Mouse (Mus musculus) kidney, postnatal 4 days (tissue): Measurements from ENCODE around the gene Hadh.

Experiments
- DNase-seq, 2 experiments: peaks; one replicate each; pipeline ENCODE4 v3.0.0; 2021; ENCODE audit warnings: mixed read lengths in 2 of 2

Hadh gene

DNA sequence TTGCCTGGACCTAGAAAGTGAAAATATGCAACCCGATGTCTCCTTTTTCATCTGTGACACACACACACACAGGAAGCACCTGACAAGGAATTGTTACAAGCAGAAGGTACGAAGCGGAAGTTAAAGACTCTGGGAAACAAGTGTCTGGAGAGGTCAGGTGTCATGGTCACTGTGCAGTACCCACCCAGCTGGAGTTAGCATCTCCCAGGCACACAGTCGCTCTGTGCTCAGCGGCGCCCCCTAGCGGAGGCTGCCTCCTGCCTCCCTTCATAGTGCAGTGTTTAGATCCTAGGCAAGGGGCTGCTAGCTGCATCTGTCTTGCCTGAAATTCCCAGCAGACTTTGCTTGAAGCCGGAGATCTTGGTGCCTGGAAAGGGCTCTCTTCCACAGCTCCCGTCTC is 57.1 kb downstream of the Hadh start:
- peak; percentile 68 to 70 for DNase-seq

DNA sequence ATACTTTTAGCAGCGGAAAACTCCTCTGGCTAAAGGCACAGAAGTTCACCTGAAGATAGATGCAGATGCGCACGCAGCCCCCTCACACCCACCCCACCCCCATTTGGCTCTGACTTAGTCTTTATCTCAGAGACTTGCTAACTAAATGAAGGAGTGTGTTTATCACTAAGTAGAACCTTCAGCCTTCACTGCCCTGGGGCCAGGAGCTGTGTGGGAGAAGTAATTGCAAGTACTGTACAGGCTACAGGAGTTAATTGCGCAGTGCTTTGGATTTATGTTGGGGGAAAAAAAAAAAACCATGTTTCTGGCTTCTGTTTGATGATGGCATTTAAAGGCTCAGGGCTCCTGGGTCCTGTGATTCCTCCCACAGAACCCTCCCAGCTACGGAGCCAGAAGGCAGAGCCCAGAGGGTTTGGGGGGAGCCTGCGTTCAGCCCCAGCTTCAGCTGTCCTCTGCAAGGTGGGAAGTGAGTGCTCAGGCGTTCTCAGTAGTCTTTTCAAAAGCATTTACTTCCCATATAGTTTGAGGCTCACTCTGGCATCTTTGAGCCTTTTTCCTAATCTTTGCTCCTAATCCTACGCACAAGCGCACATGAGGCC is 57.7 kb downstream of the Hadh start:
- peak; percentile 41 to 63 for DNase-seq

DNA sequence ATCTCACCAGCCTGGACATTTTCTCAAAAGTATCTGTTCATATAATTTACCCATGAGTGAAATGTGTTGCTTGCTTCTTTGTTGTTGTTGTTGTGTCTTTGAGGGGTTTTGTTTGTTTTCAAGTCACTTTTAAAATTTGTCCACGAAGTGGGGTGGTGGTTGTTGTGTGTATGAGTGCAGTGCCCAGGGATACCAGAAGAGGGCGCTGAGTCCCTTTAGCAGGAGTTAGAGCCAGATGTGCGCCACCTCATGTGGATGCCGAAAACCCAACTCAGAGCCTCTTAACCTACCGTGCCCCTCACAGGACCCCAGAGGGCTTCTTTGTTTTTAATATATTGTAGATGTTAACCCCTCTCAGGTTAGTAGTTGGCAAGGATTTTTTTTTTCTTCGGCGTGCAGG is 59.7 kb downstream of the Hadh start:
- DNase-seq, result no peak

DNA sequence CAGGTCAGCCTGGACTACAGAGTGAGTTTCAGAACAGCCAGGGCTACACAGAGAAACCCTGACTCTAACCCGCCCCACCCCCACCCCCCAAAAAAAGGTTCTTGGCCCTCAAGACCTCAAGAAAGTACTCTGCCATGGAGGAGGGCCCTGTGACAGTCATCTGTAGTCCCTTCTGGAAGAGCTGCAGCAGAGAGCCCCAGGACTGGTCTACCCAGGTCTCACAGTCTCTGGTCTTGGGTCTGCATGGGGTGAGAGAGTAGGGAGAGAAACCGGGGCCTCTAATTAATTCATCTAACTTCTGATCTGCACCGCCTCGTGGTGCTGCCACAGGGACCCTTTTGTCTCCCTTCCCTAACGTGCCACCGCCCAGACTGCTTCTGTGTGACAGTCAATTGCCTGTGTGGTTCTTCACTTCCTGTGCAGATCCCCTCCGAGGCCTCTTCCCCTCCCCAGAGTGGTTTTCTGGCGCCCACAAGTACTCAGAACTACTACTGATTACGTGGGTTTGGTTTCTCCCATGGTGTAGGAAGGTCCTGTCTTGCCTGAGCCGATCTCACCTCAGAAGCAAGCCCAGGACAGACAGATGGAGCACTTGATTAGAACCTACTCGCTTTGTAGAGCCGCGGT is 63.5 kb downstream of the Hadh start:
- no peak for DNase-seq

DNA sequence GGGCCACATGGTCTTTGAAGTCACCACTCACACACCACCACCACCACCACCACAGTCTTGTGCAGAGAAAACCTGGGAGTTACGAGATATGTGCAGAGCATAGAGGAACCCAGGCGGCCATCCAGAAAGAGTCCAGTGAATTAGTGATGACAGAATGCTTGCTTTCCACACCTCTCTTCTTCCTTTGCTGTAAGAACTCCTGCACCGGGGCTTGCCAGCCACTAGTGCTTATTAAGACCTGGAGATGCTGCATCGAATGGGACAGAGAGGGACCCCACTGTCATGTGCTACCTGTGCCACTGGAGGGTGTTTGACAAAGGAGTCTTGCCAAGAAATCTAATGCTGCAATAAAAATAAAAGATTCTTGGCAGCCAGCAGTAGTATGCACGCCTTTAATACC is 64.1 kb downstream of the Hadh start:
- no peak for DNase-seq

DNA sequence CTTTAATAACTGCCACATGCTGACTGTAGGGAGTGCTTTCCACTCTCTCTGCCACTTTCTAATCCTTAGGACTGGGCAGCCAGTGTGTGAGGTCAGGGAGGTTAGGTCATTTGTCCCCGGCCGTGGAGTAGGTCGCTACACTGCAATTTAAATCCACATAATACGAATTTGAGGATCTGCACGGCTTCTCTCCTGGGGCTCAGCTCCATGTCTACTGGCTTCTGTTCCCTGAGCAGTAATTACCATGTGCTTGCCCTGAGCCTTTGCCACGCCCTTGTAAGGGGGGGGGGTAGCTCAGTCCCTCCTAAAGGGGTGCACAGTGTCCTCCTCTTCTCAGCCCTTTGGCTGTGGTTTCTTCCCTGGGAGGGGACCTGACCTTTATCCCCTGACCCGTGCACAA is 69.6 kb downstream of the Hadh start:
- no peak for DNase-seq

DNA sequence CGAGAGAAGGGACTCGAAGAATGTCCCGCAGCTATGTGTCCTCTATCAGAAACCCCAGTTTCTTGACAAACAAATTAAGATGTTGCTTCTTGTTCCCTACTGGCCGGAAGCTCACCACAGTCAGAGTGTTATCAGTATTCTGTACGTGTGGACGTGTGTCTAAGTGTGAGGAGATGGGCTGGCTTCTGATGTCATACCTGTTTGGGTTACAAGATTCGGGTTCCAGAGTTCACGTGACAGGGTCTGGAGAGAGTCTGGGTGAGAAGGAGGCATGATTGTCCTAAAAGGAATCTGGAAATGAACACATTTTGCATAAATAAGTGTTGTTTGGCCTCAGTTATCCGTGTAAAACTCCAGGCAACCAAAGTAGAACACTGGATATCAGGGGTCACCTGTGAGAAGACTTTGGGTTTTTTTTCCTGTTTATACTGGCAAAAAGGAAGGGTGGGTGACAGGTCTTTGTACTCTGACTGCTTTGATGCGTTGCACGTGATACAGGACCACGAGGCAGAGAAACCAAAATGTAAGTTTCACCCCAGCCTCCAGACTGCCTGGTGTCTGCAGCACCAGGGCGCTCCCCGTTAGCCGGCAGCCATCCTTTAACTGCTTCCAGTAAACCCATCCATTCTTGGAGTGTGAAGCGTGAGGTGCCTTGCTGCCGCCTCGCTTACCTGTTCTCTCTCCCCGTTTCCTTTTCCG is 72.2 kb downstream of the Hadh start:
- no peak for DNase-seq

DNA sequence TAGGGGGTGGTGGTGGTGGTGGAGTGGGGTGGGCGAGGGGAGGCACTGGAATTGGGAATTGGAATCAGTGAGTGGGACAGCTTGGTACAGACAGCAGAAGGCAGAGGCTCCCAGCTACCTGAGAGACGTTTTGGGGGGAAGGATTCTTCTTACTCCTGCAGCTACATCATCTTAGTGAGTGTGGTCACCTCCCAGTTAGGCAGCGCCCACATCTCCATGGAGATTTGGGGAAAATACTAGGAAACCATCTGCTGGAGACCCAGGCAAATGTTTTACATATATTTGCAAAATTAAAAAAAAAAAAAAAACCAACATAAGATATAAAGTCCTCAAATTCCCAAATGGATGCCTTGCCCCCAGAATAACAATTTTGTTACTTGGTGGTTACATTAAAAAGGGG is 72.9 kb downstream of the Hadh start:
- DNase-seq, result no peak

DNA sequence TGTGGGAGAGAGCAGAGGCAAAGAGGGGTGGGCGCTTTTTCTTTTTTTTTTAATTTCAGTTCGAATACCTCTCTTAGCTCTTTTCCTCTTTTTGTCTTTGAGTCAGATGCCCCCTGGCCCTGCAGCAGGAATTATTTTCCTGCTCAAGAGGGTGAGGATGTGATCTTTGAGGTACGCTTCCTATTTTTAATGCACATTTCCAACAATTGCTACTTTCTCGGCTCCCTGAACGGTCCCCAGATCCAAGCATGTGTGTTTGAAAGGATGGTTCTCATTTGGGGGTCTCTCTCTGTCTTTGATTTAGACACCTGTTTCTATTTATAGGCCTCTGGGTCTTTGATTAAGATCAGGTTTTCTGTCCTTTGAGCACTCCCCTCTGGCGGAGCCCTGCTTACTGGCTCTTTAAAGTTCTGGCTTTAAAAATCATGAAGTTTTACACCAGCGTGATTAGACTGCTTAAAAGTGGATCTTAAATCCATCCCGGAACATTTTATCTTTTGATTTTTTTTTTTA is 75.3 kb downstream of the Hadh start:
- no peak for DNase-seq

DNA sequence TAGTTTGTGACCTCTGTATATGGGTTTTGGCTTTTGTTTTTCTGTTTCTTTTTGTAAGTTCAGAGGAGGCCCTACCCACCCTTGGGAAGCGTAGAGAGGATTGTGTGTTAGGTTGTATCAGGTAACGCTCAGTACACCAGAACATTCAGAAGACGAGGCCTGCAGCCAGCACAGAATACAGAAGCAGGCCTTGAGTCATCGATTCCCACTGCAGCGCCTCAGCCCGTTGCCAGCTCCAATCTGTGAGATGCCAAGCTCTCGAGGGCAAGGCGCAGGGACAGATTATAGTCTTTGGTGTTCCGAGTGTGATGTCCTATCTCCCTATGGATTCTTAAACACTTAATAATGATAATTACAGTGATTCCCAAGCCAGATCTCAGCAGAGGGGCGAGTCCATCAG is 75.9 kb downstream of the Hadh start:
- no peak for DNase-seq

DNA sequence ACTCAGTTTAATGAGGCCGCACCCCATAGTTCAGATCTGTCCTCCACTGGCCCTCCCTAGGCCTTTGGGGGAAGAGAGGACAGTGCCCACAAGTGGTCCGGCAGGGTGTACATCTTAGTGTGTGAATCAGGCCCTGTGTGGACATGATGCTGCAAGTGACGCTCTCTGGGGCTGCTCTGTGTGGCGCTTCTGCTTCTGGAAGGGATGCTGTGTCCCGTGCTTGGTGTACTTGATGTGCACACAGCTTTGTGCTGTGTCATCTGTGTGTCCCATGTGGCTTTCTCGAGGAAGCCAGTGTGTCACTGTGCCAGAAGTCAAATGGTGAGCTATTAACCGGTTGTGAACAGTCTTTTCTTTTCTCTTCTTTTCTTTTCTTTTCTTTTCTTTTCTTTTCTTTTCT is 80.4 kb downstream of the Hadh start:
- no peak for DNase-seq

DNA sequence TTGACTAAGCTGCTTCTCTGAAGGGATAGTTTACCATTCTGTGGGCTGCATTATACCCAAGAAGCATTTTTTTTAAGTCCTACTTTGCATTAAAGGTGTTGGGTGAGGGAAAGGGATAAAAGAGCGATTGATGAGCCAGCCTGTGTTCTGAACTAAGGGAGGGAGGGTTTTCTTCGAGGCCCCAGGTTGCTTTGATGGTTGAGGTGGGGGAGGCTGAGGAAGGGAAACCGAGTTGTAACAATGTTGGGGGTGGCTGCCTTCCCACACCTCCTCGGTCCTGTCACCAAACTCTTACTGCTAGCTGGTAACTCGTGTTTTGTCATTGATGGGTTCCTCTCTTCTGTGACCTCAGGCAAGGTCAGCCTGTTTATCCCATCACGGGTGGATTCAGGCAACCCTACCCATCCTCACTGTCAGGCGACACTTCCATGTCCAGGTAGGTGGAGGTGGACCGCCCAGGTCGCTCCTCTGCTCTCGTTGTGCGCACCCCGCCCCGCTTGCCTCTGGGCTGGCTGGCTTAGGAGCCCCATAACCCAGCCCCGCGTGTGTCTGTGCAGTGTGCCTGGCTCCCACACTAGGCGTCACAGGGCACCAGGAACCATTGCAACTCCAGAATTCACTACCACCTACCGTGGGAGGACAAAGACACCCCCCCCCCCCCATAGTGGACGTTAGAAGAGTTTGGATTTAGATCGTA is 81.1 kb downstream of the Hadh start:
- DNase-seq, result no peak

DNA sequence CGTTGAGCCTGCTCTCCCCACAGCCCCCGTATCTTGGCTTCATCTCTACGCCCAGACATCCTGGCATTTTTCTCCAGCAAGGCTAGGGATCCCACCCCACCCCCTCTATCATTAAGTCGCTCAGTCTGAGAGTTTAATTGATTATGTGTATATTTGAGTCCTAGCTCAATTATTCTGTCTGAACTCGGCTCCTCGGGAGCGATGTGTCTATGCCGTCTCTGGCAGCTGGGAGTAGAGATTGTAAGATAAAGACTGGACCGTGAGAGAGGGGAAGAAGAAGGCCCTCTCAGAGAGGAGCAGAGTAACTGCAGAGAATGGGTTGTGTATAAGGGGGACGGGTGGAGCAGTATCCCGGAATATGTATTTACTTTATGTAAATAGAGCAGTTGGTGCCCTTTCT is 81.7 kb downstream of the Hadh start:
- no peak for DNase-seq

DNA sequence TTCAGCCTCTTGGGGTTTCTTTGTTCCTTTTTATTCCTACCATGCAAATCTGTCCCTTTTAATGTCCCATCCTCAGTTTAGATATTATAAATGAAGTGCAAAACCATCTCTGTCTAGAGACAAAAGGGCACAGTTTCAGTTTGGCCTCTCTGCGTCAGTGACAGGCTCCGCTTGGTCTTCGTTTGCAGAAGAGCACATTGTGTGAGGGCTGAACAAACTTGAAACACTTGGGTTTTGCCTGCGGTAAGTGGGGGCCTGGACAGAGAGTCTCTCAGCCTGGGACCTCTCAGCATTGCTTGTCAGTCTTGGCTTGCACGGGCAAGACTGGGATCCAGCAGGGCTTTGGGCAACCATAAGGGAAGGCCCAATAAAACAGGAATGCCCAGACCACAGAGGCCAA is 85.7 kb downstream of the Hadh start:
- no peak for DNase-seq
